Mouse (Mus musculus) urinary bladder, postnatal 14 days (tissue): Measurements from ENCODE around the gene Il27ra.

Experiments
- DNase-seq: peaks from one replicate; pipeline ENCODE4 v3.0.0; 2021; ENCODE audit warnings: low spot score

Gene Il27ra

GRCm38 (mm10) chr8:84042066-84042947, at the start of gene Il27ra:
Gene Il27ra, minus strand, starts transcription at chr8:84042589.
- peak; percentile 63 for DNase-seq

GRCm38 (mm10) chr8:84090585-84090984, 48.2 kb upstream of the Il27ra start:
- no peak for DNase-seq

GRCm38 (mm10) chr8:84089277-84089676, 46.9 kb upstream of the Il27ra start:
- DNase-seq = no peak

DNA sequence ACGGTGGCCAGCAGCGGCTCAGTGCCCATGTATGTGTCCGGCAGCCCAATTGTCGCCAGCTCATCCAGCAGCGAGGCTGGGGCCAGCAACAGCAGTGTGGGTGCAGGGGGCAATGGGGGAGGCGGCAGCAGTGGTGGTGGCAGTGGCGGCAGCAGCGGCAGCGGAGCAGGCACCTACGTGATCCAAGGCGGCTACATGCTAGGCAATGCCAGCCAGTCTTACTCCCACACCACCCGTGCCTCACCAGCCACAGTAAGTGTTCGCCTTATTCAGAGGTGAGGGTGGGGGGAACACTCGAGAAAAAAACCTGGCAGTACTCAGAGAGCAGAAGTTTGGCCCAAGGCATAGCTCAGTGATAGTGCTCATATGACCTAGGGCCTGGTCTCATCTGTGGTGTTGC, 45.4 kb upstream of the Il27ra start:
- DNase-seq = no peak

GRCm38 (mm10) chr8:84087156-84087555, 44.8 kb upstream of the Il27ra start:
- DNase-seq = no peak

- no peak for DNase-seq
These were observed 42.1 kb upstream of the Il27ra start for GRCm38 (mm10) chr8:84084341-84085115.

DNA sequence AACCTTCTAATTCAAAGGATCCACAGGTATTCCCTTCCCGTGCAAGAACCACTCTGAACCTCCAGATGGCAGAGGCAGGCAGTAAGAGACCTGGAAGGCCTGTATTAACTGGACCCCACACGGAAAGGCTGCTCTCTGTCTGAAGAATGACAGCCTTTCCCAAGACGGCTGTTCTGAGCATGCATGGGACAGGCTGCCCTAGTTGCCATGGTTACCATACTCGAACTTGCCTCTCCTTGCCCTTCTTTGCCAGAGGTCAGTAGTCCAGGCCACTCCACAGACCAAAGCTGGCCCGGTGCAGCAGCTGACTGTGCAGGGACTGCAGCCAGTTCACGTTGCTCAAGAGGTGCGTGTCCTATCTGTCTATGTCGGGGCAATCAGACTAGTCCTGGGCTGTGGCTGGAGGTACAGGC, 41.4 kb upstream of the Il27ra start:
- DNase-seq = no peak

DNA sequence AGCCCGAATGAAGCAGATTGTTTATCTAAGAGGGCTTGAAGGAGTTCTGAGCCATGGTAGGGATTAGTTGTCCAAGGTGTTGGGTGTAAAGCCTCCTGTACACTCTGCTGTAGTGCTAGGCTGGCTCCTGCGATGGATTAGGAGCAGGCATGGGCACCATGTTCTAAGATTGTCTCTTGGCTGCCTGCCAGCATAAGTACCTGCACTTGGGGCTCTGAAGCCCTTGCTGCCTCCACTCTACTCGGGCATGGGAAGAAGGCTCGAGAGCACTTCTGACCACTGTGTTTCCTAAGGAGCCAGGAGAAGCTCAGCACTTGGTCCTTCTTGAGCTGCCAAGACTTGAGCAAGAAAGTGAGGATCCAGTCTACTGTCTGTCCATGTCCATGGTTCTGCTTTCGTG, 36.8 kb upstream of the Il27ra start:
- DNase-seq = no peak

DNA sequence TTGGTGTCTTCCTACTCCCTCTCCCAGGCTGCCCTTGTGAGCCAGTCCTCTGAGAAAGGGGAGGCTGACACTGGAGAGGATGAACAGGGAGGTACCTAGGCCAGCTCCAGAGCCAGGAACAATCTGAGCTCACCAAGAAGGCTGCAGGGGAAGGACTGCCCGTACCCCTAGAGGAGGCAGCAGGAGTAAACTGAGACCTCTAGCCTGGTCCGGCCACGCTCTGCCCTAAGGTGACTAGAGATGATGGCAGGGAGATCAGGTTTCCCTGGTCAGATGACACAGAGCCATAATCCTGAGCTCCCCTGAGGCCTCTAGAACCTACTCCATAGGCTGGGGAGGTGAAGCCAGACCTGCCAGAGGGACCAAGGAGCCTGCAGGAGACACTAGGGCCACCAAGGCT, 34.5 kb upstream of the Il27ra start:
- no peak for DNase-seq

- no peak for DNase-seq
These were observed 34.0 kb upstream of the Il27ra start for GRCm38 (mm10) chr8:84076412-84076811.

DNA sequence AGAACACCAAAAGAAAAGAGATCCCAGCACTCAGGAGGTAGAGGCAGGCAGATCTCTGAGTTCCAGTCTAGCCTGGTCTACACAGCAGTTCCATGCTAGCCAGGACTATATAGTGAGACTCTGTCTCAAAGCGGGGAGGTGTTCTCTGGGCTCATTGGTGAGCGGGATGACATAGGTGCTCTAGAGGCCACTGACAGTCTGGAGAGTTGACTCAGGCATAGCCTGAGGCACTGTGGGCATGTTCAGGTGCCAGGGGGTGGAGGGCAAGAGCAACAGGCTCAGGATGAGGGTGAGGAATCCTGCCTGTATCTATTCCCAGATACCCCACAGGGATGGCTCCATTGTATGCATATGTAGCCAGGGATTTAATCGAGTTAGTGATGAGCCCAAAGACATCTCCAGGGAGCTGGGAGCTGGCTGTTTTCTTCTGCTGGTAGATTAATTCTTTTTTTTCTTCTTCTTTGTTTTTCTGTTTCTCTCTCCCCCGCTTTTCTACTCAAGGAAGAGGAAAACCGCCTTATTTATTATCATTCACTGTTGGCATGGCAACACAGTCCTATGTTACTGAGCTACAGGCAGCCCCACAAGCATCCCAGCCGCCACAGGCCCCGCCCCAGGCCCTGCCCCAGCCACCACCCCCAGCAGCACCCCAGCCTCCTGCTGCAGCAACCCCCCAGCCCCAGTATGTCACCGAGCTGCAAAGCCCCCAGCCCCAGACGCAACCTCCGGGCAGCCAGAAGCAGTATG, 31.0 kb upstream of the Il27ra start:
- DNase-seq = no peak

DNA sequence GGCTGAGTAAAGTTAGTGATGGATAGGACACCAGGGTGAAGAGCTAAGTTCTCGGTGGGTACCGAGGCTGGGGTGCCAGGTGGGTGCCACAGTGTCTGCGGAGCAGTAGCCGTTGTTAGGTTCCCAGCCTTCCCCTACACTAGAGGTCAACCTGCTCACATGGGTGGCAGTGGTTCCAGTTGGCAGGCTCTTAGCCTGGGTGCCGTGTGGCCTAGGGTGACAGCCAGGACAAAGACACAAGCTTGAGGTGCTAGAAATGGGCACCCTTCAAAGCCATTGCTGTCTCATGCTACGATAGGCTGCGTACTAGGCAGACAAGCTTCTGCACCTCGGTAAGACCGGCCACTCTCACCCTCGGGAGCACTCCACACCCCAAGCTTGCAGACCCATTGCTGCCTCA, 29.9 kb upstream of the Il27ra start:
- no peak for DNase-seq

DNA sequence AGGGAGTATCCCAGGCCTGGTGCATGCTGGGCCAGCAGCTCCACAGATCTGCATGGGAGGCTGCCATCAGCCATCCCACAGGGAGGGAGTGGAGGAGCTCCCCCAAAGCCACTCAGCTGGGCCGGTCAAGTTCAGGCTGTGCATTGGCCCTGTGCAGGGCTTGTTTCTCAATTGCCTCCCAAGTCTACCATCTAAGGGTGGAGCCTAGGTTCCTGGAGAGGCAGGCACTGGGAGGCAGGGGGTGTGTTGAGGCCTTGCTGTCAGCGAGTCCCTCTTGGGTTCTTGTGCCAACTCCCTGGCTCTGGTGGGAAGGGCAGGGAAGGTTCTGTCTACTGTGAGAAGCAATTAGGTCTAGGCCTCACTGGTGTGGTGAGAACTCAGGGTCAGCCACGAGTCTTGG, 29.5 kb upstream of the Il27ra start:
- DNase-seq = no peak

DNA sequence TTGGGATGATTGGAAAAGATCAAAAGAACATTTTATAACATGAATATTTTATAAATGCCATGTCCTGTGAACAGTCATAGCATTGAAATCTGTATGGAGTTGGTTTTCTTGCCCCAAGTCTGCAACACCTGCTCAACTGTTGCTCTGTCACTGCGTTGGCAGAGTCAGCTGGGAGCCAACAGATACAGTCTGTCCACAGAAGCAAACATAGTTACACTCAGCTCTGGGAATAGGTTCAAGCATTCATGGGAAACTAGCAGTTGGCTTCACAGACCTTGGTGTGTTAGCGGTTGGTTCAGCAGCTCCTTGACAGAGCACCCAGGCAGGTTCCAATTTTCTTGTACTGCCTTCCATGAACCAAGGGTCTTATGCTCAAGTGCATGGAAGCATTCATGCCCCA, 28.3 kb upstream of the Il27ra start:
- DNase-seq = no peak

- DNase-seq = no peak
These were observed 27.9 kb upstream of the Il27ra start for GRCm38 (mm10) chr8:84070241-84070640.

DNA sequence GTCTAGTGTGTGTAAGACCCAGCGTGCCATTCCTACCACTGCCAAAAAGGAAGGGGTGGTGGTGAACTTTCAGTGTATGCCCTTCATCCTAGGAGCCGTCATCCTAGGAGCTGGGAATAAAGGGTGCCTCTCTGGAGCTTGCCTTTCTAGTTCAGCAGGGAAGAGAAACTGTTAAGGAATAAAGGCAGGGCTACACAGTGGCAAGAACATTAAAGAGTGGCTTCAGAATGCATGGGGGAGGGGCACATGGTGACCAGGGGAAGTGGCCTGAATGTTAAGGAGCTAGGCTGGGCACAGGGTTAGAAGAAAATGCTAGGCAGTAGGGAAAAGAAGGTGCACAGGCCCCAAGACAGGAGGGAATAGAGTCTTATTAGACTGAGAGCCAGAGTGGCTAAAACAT, 27.4 kb upstream of the Il27ra start:
- no peak for DNase-seq

DNA sequence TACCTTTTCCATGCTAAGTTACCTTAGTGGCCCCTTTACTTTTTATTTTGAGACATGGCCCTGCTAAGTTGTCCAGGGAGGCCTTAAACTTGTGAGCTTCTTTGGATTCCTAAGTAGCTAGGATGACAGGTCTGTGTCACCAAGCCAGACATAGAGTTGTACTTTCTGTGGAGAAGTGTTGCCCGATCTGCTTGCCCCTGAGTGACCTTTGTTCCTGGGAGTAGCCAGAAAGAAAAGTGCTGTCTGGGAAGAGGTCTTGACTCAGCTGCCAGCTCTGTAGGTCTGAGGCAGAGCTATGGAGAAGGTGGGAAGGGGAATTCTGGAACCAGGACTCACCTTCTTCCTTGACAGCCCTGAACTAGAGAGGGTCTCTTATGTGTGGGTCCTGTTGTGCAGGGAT, 26.8 kb upstream of the Il27ra start:
- no peak for DNase-seq

- DNase-seq = no peak
These were observed 26.1 kb upstream of the Il27ra start for GRCm38 (mm10) chr8:84068316-84069035.

DNA sequence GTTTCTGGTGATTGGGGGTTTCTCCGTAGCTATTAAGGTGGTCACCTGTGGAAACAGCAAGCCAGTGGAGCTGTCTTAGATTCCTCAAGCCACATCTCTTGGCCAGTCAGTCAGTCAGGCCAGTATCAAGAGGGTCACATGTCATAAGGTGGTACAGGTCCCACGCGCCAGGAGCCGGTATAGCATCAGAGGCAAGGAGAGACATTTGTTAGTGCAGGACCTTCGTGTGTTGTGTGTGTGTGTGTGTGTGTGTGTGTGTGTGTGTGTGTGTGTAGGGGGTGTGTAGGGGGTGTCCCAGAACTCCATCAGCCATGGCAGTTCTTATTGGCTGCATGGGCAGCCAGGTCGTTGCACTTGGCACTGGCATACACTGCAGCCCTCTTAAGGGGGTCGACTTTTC, 25.5 kb upstream of the Il27ra start:
- DNase-seq = no peak

- peak; percentile 96 for DNase-seq
These were observed 24.7 kb upstream of the Il27ra start for GRCm38 (mm10) chr8:84067047-84067573.

GRCm38 (mm10) chr8:84066291-84066930, 24.0 kb upstream of the Il27ra start, which contains the start of gene Rfx1:
Gene Rfx1, plus strand, starts transcription at chr8:84066834.
- DNase-seq = peak; percentile 99
